Mouse (Mus musculus) frontal cortex, postnatal 36 days (tissue): Measurements from ENCODE around the gene Sdk2.

Experiments used
- DNase-seq, 2 experiments: peaks; one replicate each; pipeline ENCODE4 v3.0.0; 2022; ENCODE audit warnings: low spot score in 2 of 2

The Sdk2 gene

GRCm38 (mm10) chr11:114066951-114067762 lies at the start of gene Sdk2:
TSS of gene Sdk2 (minus strand) at chr11:114067046.
- peak; percentile 81 to 84 for DNase-seq

- no peak for DNase-seq
These were observed 48.2 kb upstream of the Sdk2 start for GRCm38 (mm10) chr11:114115077-114115476.

GRCm38 (mm10) chr11:114114674-114115073 lies 47.8 kb upstream of the Sdk2 start:
- no peak for DNase-seq

GRCm38 (mm10) chr11:114110851-114111250 lies 44.0 kb upstream of the Sdk2 start:
- DNase-seq: no peak

GRCm38 (mm10) chr11:114093636-114094035 lies 26.8 kb upstream of the Sdk2 start:
- DNase-seq: no peak

- no peak for DNase-seq
These were observed 26.3 kb upstream of the Sdk2 start for GRCm38 (mm10) chr11:114093175-114093574.

GRCm38 (mm10) chr11:114080606-114081005 lies 13.8 kb upstream of the Sdk2 start:
- DNase-seq: no peak

GRCm38 (mm10) chr11:114072644-114073043 lies 5.8 kb upstream of the Sdk2 start:
- DNase-seq: no peak

GRCm38 (mm10) chr11:114071998-114072397 lies 5.2 kb upstream of the Sdk2 start:
- DNase-seq: peak in 1 of 2 experiments; percentile 21

GRCm38 (mm10) chr11:114070881-114071280 lies 4.0 kb upstream of the Sdk2 start:
- DNase-seq: no peak

GRCm38 (mm10) chr11:114070131-114070530 lies 3.3 kb upstream of the Sdk2 start:
- DNase-seq: peak; percentile 52 to 64

GRCm38 (mm10) chr11:114068390-114068789 lies 1.5 kb upstream of the Sdk2 start:
- DNase-seq: peak; percentile 53 to 60

- DNase-seq: peak in 1 of 2 experiments; percentile 13
These were observed 522 bp downstream of the Sdk2 start for GRCm38 (mm10) chr11:114066098-114066950.

GRCm38 (mm10) chr11:114065596-114065995 lies 1.2 kb downstream of the Sdk2 start:
- no peak for DNase-seq

- DNase-seq: peak in 1 of 2 experiments; percentile 17
These were observed 1.9 kb downstream of the Sdk2 start for GRCm38 (mm10) chr11:114064871-114065388.

GRCm38 (mm10) chr11:114061946-114062345 lies 4.9 kb downstream of the Sdk2 start:
- no peak for DNase-seq

GRCm38 (mm10) chr11:114061265-114061664 lies 5.6 kb downstream of the Sdk2 start:
- no peak for DNase-seq

GRCm38 (mm10) chr11:114056351-114056750 lies 10.5 kb downstream of the Sdk2 start:
- no peak for DNase-seq

GRCm38 (mm10) chr11:114054581-114055315 lies 12.1 kb downstream of the Sdk2 start:
- no peak for DNase-seq

GRCm38 (mm10) chr11:114051361-114051760 lies 15.5 kb downstream of the Sdk2 start:
- no peak for DNase-seq

- DNase-seq: no peak
These were observed 16.3 kb downstream of the Sdk2 start for GRCm38 (mm10) chr11:114050511-114050910.

GRCm38 (mm10) chr11:114047887-114048331 lies 18.9 kb downstream of the Sdk2 start:
- DNase-seq: no peak
